Mouse (Mus musculus) layer of hippocampus, postnatal 14 days (tissue): Measurements from ENCODE around the gene Actn1. TPM values are rescaled to one million over a fixed set of nuclear protein-coding genes. Genes with fewer than 3 reads are reported as not detected.

ENCODE experiments used
- DNase-seq, 2 experiments: peaks; one replicate each; pipeline ENCODE4 v3.0.0; 2021 to 2022; ENCODE audit warnings: low spot score in 2 of 2, mixed read lengths in 1 of 2
- total RNA-seq, 2 experiments: library from RNA; stranded (reverse); gene quantifications; 2 replicates each; pipeline ENCODE4 v1.2.3; 2021

Gene Actn1
- total RNA-seq, 2 experiments from 2014 or later, result 86.0 to 91.2 TPM

GRCm38 (mm10) chr12:80197343-80197742, 62.8 kb downstream of the Actn1 start:
- DNase-seq, result peak in 1 of 2 experiments; percentile 23

DNA sequence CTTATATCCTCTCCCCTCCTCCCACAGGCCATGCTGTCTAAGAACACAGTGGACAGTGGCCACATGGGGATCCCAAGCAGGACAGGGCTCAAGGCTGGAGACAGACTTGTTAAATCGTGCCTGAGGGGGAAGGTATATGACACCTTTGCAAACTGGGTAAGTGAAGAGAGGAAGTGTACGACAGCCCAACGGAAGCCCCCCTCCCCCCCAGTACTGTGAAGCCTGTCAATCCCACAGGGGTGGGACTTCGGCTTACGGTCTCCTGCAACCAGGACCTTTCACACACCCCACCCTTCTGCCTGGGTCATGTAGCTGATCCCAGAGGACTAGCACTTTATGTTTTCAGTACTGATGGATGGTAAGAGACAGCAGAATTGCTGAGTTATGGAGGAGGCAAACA, 68.4 kb downstream of the Actn1 start:
- DNase-seq, result no peak

GRCm38 (mm10) chr12:80191371-80191770, 68.8 kb downstream of the Actn1 start:
- no peak for DNase-seq

DNA sequence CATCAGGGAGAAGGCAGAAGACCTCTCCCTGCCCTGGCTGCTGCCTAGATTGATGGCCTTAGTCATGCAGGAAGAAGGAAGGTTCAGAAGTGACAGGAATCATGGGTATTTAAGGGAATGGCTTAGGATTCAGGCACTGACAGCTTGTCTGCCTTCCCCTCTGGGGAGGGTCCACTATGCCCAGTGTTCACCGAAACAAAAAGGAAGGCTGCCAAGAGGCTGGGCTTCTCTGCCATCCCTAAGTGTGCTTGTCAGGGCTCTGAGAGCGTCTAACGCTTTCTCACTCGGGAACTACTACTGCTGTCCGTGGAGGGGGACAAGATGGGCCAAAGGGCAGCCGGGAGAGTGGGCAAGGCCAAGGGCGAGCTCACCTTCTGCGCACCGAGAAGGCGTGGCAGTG, 69.3 kb downstream of the Actn1 start:
- no peak for DNase-seq

DNA sequence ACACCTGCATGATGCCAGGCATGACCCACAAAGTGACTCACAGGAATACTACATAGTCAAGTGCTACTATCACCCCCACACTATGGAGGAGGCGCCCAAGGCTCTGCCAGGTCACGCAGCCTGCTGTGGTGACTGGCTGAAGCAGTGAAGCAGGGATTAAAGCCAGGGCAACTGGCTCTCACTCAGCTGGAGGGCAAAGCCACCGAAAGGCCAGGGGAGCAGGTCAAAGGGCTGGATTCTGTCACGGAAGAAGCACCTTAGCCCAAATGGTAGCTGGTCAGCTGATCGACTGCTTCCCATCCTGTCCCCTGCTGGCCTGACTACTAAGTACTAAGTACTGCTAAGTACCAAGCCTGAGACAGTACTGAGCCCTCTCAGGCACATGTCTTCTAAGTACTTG, 76.1 kb downstream of the Actn1 start:
- no peak for DNase-seq

GRCm38 (mm10) chr12:80181831-80182230, 78.3 kb downstream of the Actn1 start:
- DNase-seq, result no peak

DNA sequence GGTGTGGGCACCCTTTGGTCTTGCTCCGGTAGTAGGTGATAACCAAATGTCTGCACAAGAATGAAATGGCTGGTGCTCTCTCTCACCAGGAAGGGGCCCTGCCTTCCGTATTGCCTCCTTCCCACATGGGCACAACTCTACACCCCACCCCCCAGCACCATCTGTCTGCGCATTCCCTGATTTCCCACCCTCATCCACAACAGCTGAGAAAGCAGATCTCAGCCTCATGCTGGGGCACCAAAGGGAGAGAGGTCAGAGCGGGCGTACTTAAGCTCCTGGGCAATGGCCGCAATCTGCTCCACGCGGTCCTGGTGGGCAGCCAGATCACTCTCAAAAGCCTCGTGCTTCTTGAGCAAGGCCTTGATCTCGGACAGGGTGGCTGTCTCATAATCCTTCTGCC, 82.1 kb downstream of the Actn1 start:
- peak; percentile 36 to 63 for DNase-seq

DNA sequence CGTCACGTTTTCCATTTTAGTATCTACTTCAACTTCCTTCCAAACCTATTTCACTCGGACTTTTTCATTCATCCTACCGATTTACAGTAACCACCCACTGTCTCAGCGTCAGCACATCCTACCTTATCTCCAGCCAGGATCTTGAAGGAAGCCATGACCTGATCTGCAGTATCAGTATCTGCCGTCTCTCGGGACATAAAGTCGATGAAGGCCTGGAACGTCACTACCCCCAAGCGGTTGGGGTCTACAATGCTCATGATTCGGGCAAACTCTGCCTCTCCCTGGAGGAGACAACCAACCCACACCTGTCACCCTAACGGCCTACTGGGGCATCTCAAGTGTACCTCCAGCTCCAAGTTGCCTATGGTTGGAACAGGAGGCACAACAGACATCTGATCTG, 91.4 kb downstream of the Actn1 start:
- DNase-seq, result no peak

GRCm38 (mm10) chr12:80168178-80168686, 91.9 kb downstream of the Actn1 start:
- DNase-seq, result peak; percentile 86

DNA sequence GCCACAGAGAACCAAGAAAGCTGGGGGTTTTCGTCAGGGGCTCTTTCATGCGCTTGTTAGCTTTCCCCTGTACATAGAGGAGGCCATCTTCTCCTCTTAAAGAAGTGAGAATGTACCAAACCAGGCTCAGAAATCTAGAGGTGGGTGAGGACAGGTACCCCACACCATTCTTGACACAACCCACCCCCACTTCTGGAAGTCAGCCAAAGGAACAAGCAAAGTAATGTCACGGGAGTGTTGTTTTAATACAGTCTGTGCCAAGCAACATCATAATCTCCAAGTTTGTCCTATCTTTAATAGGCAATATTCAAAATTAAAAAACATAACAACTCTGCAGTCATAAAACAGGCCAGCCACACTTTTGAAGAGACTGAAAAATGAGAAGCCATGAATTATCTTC, 92.8 kb downstream of the Actn1 start:
- DNase-seq, result no peak

DNA sequence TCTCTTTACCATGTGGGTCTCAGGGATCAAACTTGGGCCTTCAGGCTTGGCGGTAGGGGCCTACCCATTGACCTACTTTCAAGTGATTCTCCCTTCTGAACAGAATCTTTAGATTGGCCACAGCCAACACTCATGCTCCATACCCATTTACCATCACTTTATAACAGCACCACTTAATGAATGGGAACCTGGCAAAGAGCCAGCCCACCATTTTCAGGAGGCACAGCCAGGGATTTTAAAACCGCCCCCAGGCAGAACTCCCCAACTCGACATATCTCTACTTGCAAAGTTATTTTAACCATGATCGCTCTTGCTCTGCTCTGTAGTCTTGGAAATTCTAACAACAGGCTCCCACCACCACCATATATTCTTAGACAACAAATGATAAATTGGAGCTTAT, 93.5 kb downstream of the Actn1 start:
- DNase-seq, result no peak

DNA sequence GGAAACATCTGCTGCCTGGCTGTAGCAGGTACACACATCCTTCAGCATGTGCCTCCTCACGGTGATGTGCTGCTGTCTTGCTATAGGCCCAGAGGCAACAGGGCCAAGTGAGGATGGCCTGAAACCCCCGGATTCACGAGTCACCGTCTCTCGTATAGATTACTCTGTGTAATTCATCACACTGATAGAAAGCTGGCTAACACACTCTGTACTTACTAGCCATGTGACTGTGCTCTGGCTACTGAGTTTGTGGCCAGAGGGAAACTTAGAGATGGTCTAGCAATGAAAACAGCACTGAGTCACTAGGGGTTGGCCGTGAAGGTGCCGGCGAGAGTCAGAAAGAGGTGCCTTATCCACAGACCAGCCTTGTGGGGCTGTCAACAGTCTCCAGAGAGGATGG, 95.6 kb downstream of the Actn1 start:
- no peak for DNase-seq

- DNase-seq, result no peak
Observed at GRCm38 (mm10) chr12:80162448-80162847, 97.7 kb downstream of the Actn1 start.

DNA sequence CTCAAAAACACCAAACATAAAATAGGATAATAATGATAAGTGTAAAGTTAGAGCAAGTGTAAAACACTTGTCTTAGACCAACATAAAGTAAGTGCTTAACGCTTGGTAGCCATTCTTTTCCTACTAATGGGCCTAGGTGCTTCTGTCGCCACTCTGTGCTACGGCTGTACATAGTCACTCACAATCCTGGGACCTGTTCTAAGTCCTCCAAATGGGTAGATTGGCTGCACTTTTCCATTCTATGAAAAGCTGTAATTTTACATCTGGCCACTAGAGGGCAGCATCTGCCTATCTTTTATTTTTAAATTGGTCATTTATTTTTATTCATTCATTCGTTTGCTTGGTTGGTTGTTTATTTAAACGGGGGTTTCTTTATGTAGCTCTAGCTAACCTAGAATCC, 102.5 kb downstream of the Actn1 start:
- DNase-seq, result peak in 1 of 2 experiments; percentile 55

DNA sequence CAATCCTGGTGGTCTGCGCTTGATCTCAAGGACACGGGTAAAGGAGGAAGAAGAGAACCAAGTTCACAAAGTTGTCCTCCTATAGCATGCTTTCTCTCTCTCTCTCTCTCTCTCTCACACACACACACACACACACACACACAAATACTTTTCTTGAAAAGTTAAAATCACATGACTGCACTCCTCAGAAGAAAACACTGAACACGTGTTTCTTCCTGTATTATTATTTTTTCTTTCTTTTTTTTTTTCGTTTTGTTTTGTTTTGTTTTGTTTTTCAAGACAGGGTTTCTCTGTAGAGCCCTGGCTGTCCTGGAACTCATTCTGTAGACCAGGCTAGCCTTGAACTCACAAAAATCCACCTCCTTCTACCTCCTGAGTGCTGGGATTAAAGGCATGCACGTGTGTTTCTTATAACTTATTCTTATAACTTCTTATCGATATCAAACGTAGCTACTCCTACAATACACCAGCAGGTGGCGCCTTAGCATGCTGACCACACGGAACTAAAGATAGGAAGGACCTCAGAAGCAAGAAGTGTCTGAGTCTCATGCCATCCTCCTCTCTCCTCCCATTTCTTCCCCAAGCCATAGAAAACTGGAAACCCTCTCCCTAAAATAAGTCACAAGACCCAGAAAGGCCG, 106.4 kb downstream of the Actn1 start:
- DNase-seq, result no peak

DNA sequence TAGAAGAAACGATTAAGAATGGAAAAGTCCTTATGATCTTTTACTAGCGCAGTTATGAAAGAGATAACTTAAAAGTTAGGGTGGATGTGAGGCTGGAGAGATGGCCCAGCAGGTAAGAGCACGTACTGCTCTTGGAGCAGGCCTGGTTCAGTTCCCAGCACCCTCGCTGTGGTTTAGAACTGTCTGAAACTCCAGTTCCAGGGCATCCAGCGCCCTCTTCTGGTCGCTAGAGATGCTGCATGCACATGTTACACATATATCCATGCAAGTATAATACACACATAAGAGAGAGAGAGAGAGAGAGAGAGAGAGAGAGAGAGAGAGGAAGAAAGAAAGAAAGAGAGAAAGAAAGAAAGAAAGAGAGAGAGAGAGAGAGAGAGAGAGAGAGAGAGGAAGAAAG, 107.1 kb downstream of the Actn1 start:
- no peak for DNase-seq

DNA sequence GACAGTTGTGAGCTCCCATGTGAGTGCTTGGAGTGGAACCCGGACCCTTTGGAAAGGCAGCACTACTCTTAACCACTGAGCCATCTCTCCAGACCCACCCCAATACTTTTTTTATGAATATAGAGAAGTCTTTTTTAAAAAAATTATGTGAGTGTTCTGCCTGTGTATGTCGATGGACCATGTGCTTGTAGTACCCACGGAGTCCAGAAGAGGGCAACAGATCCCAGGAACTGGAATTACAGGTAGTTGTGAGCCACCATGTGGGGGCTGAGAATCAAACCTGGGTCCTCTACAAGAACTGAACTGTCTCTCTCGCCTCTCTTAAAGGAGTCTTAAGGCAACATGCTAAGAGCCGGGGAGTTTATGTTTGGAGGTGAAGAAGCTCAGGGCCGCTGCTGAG, 108.3 kb downstream of the Actn1 start:
- DNase-seq, result no peak

DNA sequence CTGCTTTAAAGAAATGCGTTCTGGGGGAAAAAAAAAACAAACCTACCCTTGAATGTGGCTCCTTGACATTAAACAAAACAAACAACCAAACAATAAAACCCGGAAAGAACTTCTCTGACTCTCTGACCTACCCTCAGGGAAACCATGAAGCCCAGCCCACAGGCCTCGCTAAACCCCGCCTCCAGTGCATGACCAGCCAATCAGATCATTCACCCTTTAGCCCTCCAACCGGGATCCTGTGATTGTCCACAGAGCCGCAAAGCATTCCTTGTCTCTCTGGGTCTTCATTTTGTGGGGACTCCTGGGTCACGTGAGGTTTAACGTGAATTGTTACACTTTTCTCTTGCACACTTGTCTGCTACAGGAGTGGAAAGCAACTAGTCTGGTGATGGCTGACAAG, 109.5 kb downstream of the Actn1 start:
- DNase-seq, result no peak

GRCm38 (mm10) chr12:80147563-80148214, 112.5 kb downstream of the Actn1 start:
- no peak for DNase-seq

- DNase-seq, result peak; percentile 50 to 73
Observed at GRCm38 (mm10) chr12:80146227-80147223, 113.6 kb downstream of the Actn1 start.

DNA sequence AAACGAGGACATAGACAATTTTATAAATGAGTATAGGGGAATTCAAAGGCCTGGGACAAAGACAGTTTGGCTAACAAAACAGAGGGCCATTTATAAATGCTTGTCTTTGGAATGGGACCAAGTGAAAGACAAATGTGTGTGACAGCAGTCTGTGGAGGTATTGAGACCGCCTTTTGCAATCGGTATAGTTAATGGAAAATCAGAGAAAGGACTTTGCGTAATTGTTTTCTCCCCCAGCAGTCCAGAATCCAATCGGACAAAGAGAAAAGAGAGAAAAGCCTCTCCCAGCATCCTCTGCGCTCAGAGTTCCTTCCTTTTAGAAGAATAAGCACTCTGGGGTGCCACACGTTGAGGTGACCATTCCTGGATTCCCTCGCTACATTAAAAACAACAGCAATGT, 114.8 kb downstream of the Actn1 start:
- DNase-seq, result no peak

- no peak for DNase-seq
Observed at GRCm38 (mm10) chr12:80144846-80145245, 115.3 kb downstream of the Actn1 start.
